Mouse (Mus musculus) thymus, postnatal 4 days (tissue): Measurements from ENCODE around the gene Klk1b27.
"Not testable (repeated sequence)": the region's sequence is repeated elsewhere in the genome, so short reads cannot be mapped to it uniquely, and the experiment has no call there.

ENCODE experiments used
- DNase-seq: peaks from one replicate; pipeline ENCODE4 v3.0.0; 2021

Klk1b27 gene

GRCm38 (mm10) chr7:44051990-44052389 is at the start of gene Klk1b27:
Gene Klk1b27, plus strand, starts transcription at chr7:44052290.
- not testable (repeated sequence) for DNase-seq

- DNase-seq = no peak
Measured at GRCm38 (mm10) chr7:44004847-44005246, 47.2 kb upstream of the Klk1b27 start.

- DNase-seq = not testable (repeated sequence)
Measured at GRCm38 (mm10) chr7:44011868-44012267, 40.2 kb upstream of the Klk1b27 start, which contains the start of gene Klk1b26. Gene Klk1b26, plus strand, starts transcription at chr7:44012168.

- not testable (repeated sequence) for DNase-seq
Measured at GRCm38 (mm10) chr7:44014666-44015065, 37.4 kb upstream of the Klk1b27 start.

GRCm38 (mm10) chr7:44015071-44015470 is 37.0 kb upstream of the Klk1b27 start:
- no peak for DNase-seq

GRCm38 (mm10) chr7:44072117-44072516 is 20.0 kb downstream of the Klk1b27 start:
- no peak for DNase-seq

GRCm38 (mm10) chr7:44077703-44078102 is 25.6 kb downstream of the Klk1b27 start:
- no peak for DNase-seq

- DNase-seq = no peak
Measured at GRCm38 (mm10) chr7:44096111-44096510, 44.0 kb downstream of the Klk1b27 start.

- not testable (repeated sequence) for DNase-seq
Measured at GRCm38 (mm10) chr7:44102028-44102427, 49.9 kb downstream of the Klk1b27 start, which contains the start of gene Klk1b21. Gene Klk1b21, plus strand, starts transcription at chr7:44102328.
